In genomic region chr10:44744221-44744620, GRCm38 (mm10) we compare ENCODE assay signal across 13 mouse cellular contexts.
DNase-seq lines count a peak whose midpoint lies in the region; ATAC-seq and TF ChIP-seq lines count a peak whose summit lies in the region.
"Had no signal": no experiment of that assay in that cellular context is flagged by ENCODE, and none has a peak within 500 bp of the region (broad histone marks: within the 10 kb centered on the region; RNA-seq: fewer than 3 reads in every experiment).

No protein-coding gene starts in this region.

- H3K27ac ChIP-seq in heart, adult 2 months, result no peak overlapping the region
- no peak overlapping the region for H3K27ac ChIP-seq in heart, embryonic 10.5 days
- no peak overlapping the region for H3K27ac ChIP-seq in midbrain, embryonic 14.5 days (replicated peaks; ENCODE audit: low read depth, low read length)
- H3K27ac ChIP-seq in midbrain, embryonic 11.5 days (ENCODE audit: low read depth, low read length), result no peak overlapping the region
- H3K27ac ChIP-seq: heart, embryonic 13.5 days; limb, embryonic 12.5 days; macrophage had no signal

- TF ChIP-seq CTCF in heart, adult 2 months (IDR thresholded peaks at IDR 0.05), result no peak

- no peak for TF ChIP-seq POLR2A in heart, adult 2 months (IDR thresholded peaks at IDR 0.05; ENCODE audit: insufficient read depth, low read depth, low read length)

- H3K4me3 ChIP-seq in heart, adult 2 months, result no peak overlapping the region
- H3K4me3 ChIP-seq in heart, embryonic 10.5 days, result no peak overlapping the region
- H3K4me3 ChIP-seq in midbrain, embryonic 14.5 days (replicated peaks; ENCODE audit: low read depth, low read length), result no peak overlapping the region
- no peak overlapping the region for H3K4me3 ChIP-seq in midbrain, embryonic 11.5 days (ENCODE audit: low read depth, low read length)
- H3K4me3 ChIP-seq: heart, embryonic 13.5 days; limb, embryonic 12.5 days had no signal

- intact Hi-C loops in heart, adult 2 months (cut with DNase I), result loop anchor here (10.0 kb wide), 1 partner anchor 251 kb away; no protein-coding TSS in a partner anchor
- intact Hi-C loops in heart, postnatal 10 days (cut with DNase I), result no loop called here

- DNase-seq in heart, adult 2 months, result peak; percentile 49 to 61
- no peak for DNase-seq in heart, embryonic 10.5 days (ENCODE audit: low spot score)
- peak; percentile 20 for DNase-seq in midbrain, embryonic 14.5 days
- no peak for DNase-seq in midbrain, embryonic 11.5 days (ENCODE audit: low spot score, missing footprints)
- DNase-seq in heart, postnatal 10 days, result peak; percentile 75
- DNase-seq in yolk sac, embryonic 10.5 days (ENCODE audit: low spot score), result peak; percentile 32
- no peak for DNase-seq in cerebellum, postnatal 36 days
- no peak for DNase-seq in layer of hippocampus, postnatal 25 days (ENCODE audit: extremely low spot score in 1 of 2, low spot score in 1 of 2)
- DNase-seq: cerebellum, postnatal 25 days had no signal

- H3K9ac ChIP-seq in heart, adult 2 months (ENCODE audit: low read depth, low read length), result no peak overlapping the region
- no peak overlapping the region for H3K9ac ChIP-seq in midbrain, embryonic 14.5 days (replicated peaks; ENCODE audit: low read length)
- no peak overlapping the region for H3K9ac ChIP-seq in midbrain, embryonic 11.5 days (ENCODE audit: low read length)
- H3K9ac ChIP-seq: heart, embryonic 13.5 days; limb, embryonic 12.5 days had no signal

- H3K79me2 ChIP-seq in heart, adult 2 months (replicated peaks; ENCODE audit: control insufficient read depth, insufficient read depth, low read length), result no peaks in the 10 kb centered on the region

- H3K9me3 ChIP-seq in heart, embryonic 10.5 days, result no peaks in the 10 kb centered on the region
- H3K9me3 ChIP-seq in midbrain, embryonic 14.5 days (ENCODE audit: control insufficient read depth, low read length), result no peaks in the 10 kb centered on the region
- no peaks in the 10 kb centered on the region for H3K9me3 ChIP-seq in midbrain, embryonic 11.5 days (ENCODE audit: control insufficient read depth, low read length)
- H3K9me3 ChIP-seq: heart, embryonic 13.5 days; limb, embryonic 12.5 days had no signal

- H3K4me1 ChIP-seq in heart, adult 2 months (ENCODE audit: control insufficient read depth, insufficient read depth, low read length), result peaks cover 1% of the 10 kb centered on the region; the same call in 1 of the 2 replicates
- no peaks in the 10 kb centered on the region for H3K4me1 ChIP-seq in heart, embryonic 10.5 days
- H3K4me1 ChIP-seq in midbrain, embryonic 14.5 days (ENCODE audit: control insufficient read depth, insufficient read depth, low read length), result no peaks in the 10 kb centered on the region
- H3K4me1 ChIP-seq in midbrain, embryonic 11.5 days (ENCODE audit: control insufficient read depth, insufficient read depth, low read length), result no peaks in the 10 kb centered on the region
- H3K4me1 ChIP-seq: heart, embryonic 13.5 days; limb, embryonic 12.5 days had no signal

- no peak overlapping the region for H3K4me2 ChIP-seq in midbrain, embryonic 14.5 days (ENCODE audit: low read length)
- H3K4me2 ChIP-seq in midbrain, embryonic 11.5 days, result no peak overlapping the region
- H3K4me2 ChIP-seq: heart, embryonic 13.5 days; limb, embryonic 12.5 days had no signal

- 0 out of 2 replicates have a peak, but pooled peaks have one; percentile 33 for TF ChIP-seq EP300 in heart, adult 2 months (IDR thresholded peaks at IDR 0.05; ENCODE audit: insufficient read depth, low read depth, low read length)

- no peak for ATAC-seq in midbrain, embryonic 14.5 days (ENCODE audit: low FRiP score, low TSS enrichment)
- no peak for ATAC-seq in midbrain, embryonic 11.5 days (ENCODE audit: low FRiP score)
- ATAC-seq: forebrain, embryonic 16.5 days had no signal

- 31% methylated on average over 2 of the region's 2 CpGs for WGBS in heart, adult 2 months
- 83% methylated on average over 2 of the region's 2 CpGs for WGBS in heart, embryonic 10.5 days
- 41% methylated on average over 2 of the region's 2 CpGs for WGBS in midbrain, embryonic 14.5 days
- WGBS in midbrain, embryonic 11.5 days, result 72% methylated on average over 2 of the region's 2 CpGs

- no peaks in the 10 kb centered on the region for H3K27me3 ChIP-seq in heart, adult 2 months (ENCODE audit: control insufficient read depth, insufficient read depth, low read length)
- no peaks in the 10 kb centered on the region for H3K27me3 ChIP-seq in heart, embryonic 10.5 days (ENCODE audit: insufficient read depth, poor library complexity, severe bottlenecking)
- H3K27me3 ChIP-seq in midbrain, embryonic 14.5 days (ENCODE audit: control insufficient read depth, insufficient read depth, low read length), result no peaks in the 10 kb centered on the region
- no peaks in the 10 kb centered on the region for H3K27me3 ChIP-seq in midbrain, embryonic 11.5 days (ENCODE audit: control insufficient read depth, insufficient read depth, low read length)

- no peaks in the 10 kb centered on the region for H3K36me3 ChIP-seq in heart, adult 2 months (ENCODE audit: control insufficient read depth, insufficient read depth, low read length)
- H3K36me3 ChIP-seq in heart, embryonic 10.5 days, result no peaks in the 10 kb centered on the region
- H3K36me3 ChIP-seq in midbrain, embryonic 14.5 days (ENCODE audit: control insufficient read depth, insufficient read depth, low read length), result no peaks in the 10 kb centered on the region
- no peaks in the 10 kb centered on the region for H3K36me3 ChIP-seq in midbrain, embryonic 11.5 days (ENCODE audit: control insufficient read depth, insufficient read depth, low read length)
- H3K36me3 ChIP-seq: heart, embryonic 13.5 days; limb, embryonic 12.5 days had no signal

Comparison
In these comparisons a context has a peak if more than half of its experiments do, and no peak if none do; other contexts are left out.
1. DNase-seq: peak in heart, adult 2 months (2 of 2), midbrain, embryonic 14.5 days (single experiment), heart, postnatal 10 days (2 of 2) and yolk sac, embryonic 10.5 days (single experiment); none in heart, embryonic 10.5 days (single experiment), midbrain, embryonic 11.5 days (single experiment), cerebellum, postnatal 36 days (0 of 2) and layer of hippocampus, postnatal 25 days (0 of 2).